Mouse (Mus musculus): ENCODE measurements around the gene Hspa1a. TPM values are rescaled to one million over a fixed set of nuclear protein-coding genes. Genes with fewer than 3 reads are reported as not detected.
"Not testable (repeated sequence)": the region's sequence is repeated elsewhere in the genome, so short reads cannot be mapped to it uniquely, and the experiment has no call there.

The Hspa1a gene
- polyA plus RNA-seq, 1 experiment = 1.5 TPM

- peak overlapping the region; percentile 100 for H3K4me3 ChIP-seq (replicated peaks)
- H3K36me3 ChIP-seq (replicated peaks; ENCODE audit: low read length) = peaks cover 56% of the 10 kb centered on the region
- H3K4me1 ChIP-seq = peaks cover 70% of the 10 kb centered on the region
- no peaks in the 10 kb centered on the region for H3K27me3 ChIP-seq (replicated peaks)
- TF ChIP-seq FLI1 (IDR thresholded peaks at IDR 0.05; ENCODE audit: low read length) (no peak), GATA1 (IDR thresholded peaks at IDR 0.05; ENCODE audit: borderline replicate concordance, low read length) (no peak)
- H3K9me3 ChIP-seq = no peaks in the 10 kb centered on the region
These were observed 30.4 kb upstream of the Hspa1a start for GRCm38 (mm10) chr17:35002153-35002865.

GRCm38 (mm10) chr17:35001452-35002152 lies 29.6 kb upstream of the Hspa1a start:
- H3K4me1 ChIP-seq = peaks cover 74% of the 10 kb centered on the region
- H3K36me3 ChIP-seq (replicated peaks; ENCODE audit: low read length) = peaks cover 56% of the 10 kb centered on the region
- H3K27me3 ChIP-seq (replicated peaks) = no peaks in the 10 kb centered on the region
- H3K4me3 ChIP-seq (replicated peaks) = peak overlapping the region; percentile 100
- H3K9me3 ChIP-seq = no peaks in the 10 kb centered on the region
- TF ChIP-seq FLI1 (IDR thresholded peaks at IDR 0.05; ENCODE audit: low read length) = no peak
- no peak for TF ChIP-seq GATA1 (IDR thresholded peaks at IDR 0.05; ENCODE audit: borderline replicate concordance, low read length)

GRCm38 (mm10) chr17:35000717-35001451 lies 28.9 kb upstream of the Hspa1a start, which contains the start of gene Vars:
TSS of gene Vars (plus strand) at chr17:35000987.
- Histone ChIP-seq H3K4me1 (peaks cover 78% of the 10 kb centered on the region), H3K9me3 (no peaks in the 10 kb centered on the region), H3K4me3 (replicated peaks) (peak within 1 kb of the TSS; percentile 100), H3K36me3 (replicated peaks; ENCODE audit: low read length) (peaks cover 56% of the 10 kb centered on the region), H3K27me3 (replicated peaks) (no peaks in the 10 kb centered on the region)
- TF ChIP-seq GATA1 (IDR thresholded peaks at IDR 0.05; ENCODE audit: borderline replicate concordance, low read length) (no peak), FLI1 (IDR thresholded peaks at IDR 0.05; ENCODE audit: low read length) (peak; percentile 51; the same call in 1 of the 2 replicates)

GRCm38 (mm10) chr17:34999871-35000716 lies 28.1 kb upstream of the Hspa1a start:
- H3K36me3 ChIP-seq (replicated peaks; ENCODE audit: low read length) = peaks cover 48% of the 10 kb centered on the region
- peaks cover 71% of the 10 kb centered on the region for H3K4me1 ChIP-seq
- H3K4me3 ChIP-seq (replicated peaks) = peak overlapping the region; percentile 100
- not testable (repeated sequence) for H3K9me3 ChIP-seq; H3K27me3 ChIP-seq (replicated peaks)

- TF ChIP-seq FLI1 (IDR thresholded peaks at IDR 0.05; ENCODE audit: low read length) (no peak), GATA1 (IDR thresholded peaks at IDR 0.05; ENCODE audit: borderline replicate concordance, low read length) (no peak)
- H3K4me1 ChIP-seq = peaks cover 63% of the 10 kb centered on the region
- no peaks in the 10 kb centered on the region for H3K9me3 ChIP-seq
- no peaks in the 10 kb centered on the region for H3K27me3 ChIP-seq (replicated peaks)
- H3K36me3 ChIP-seq (replicated peaks; ENCODE audit: low read length) = peaks cover 36% of the 10 kb centered on the region
- peak overlapping the region; percentile 92 for H3K4me3 ChIP-seq (replicated peaks)
These were observed 26.8 kb upstream of the Hspa1a start for GRCm38 (mm10) chr17:34998526-34999430.

- Histone ChIP-seq H3K9me3 (no peaks in the 10 kb centered on the region), H3K27me3 (replicated peaks) (no peaks in the 10 kb centered on the region), H3K4me1 (peaks cover 48% of the 10 kb centered on the region), H3K4me3 (replicated peaks) (no peak overlapping the region), H3K36me3 (replicated peaks; ENCODE audit: low read length) (peaks cover 33% of the 10 kb centered on the region)
- TF ChIP-seq GATA1 (IDR thresholded peaks at IDR 0.05; ENCODE audit: borderline replicate concordance, low read length) = no peak
- no peak for TF ChIP-seq FLI1 (IDR thresholded peaks at IDR 0.05; ENCODE audit: low read length)
These were observed 25.2 kb upstream of the Hspa1a start for GRCm38 (mm10) chr17:34997142-34997483.

GRCm38 (mm10) chr17:34996411-34997141 lies 24.6 kb upstream of the Hspa1a start:
- Histone ChIP-seq H3K4me3 (replicated peaks) (peak overlapping the region; percentile 39), H3K36me3 (replicated peaks; ENCODE audit: low read length) (peaks cover 37% of the 10 kb centered on the region), H3K9me3 (no peaks in the 10 kb centered on the region), H3K4me1 (peaks cover 43% of the 10 kb centered on the region), H3K27me3 (replicated peaks) (no peaks in the 10 kb centered on the region)
- no peak for TF ChIP-seq FLI1 (IDR thresholded peaks at IDR 0.05; ENCODE audit: low read length)
- TF ChIP-seq GATA1 (IDR thresholded peaks at IDR 0.05; ENCODE audit: borderline replicate concordance, low read length) = no peak

GRCm38 (mm10) chr17:34995927-34996326 lies 24.0 kb upstream of the Hspa1a start:
- peaks cover 43% of the 10 kb centered on the region for H3K36me3 ChIP-seq (replicated peaks; ENCODE audit: low read length)
- H3K4me1 ChIP-seq = peaks cover 44% of the 10 kb centered on the region
- H3K27me3 ChIP-seq (replicated peaks); H3K4me3 ChIP-seq (replicated peaks); H3K9me3 ChIP-seq: not testable (repeated sequence)

GRCm38 (mm10) chr17:34995192-34995591 lies 23.2 kb upstream of the Hspa1a start:
- H3K9me3 ChIP-seq; H3K4me3 ChIP-seq (replicated peaks); H3K27me3 ChIP-seq (replicated peaks): not testable (repeated sequence)
- Histone ChIP-seq H3K4me1 (peaks cover 46% of the 10 kb centered on the region), H3K36me3 (replicated peaks; ENCODE audit: low read length) (peaks cover 49% of the 10 kb centered on the region)

All from megakaryocyte, embryonic 14.5 days (primary cell).